Mouse (Mus musculus) embryonic fibroblast, embryonic 13.5 days (primary cell): Measurements from ENCODE around the gene Ntf3.

Experiments used
- CTCF ChIP-seq: IDR thresholded peaks from 2 replicates; pipeline ENCODE4 v1.5.1; 2011; ENCODE audit warnings: mild to moderate bottlenecking, control low read depth, low read length, moderate library complexity, borderline replicate concordance; ENCODE audit not compliant: insufficient read depth
- POLR2A ChIP-seq: IDR thresholded peaks from 2 replicates; pipeline ENCODE4 v1.6.1; 2011; ENCODE audit warnings: low read depth, mild to moderate bottlenecking, control low read depth, low read length, moderate library complexity

- no peak for TF ChIP-seq POLR2A
- no peak for TF ChIP-seq CTCF
Observed at GRCm38 (mm10) chr6:126199916-126200315, 33.2 kb upstream of the Ntf3 start.
